Mouse (Mus musculus) embryonic facial prominence, embryonic 14.5 days (tissue): ENCODE data around the gene Synrg. TPM values are rescaled to one million over a fixed set of nuclear protein-coding genes. Genes with fewer than 3 reads are reported as not detected.

ENCODE experiments used
- ATAC-seq: fragments of 200-750 bp; cut with Nextera tagmentation; 2 replicates; pipeline ENCODE4 v1.8.0; 2017; ENCODE audit warnings: low read depth, moderate number of reproducible peaks, moderate TSS enrichment
- DNase-seq: peaks from one replicate; pipeline ENCODE4 v3.0.0-alpha.2; 2015; ENCODE audit warnings: low spot score
- H3K27ac ChIP-seq: fragments of 300-500 bp; sonication (generic); replicated peaks from 2 replicates; pipeline ENCODE4 v1.5.1; 2014; ENCODE audit warnings: low read depth, mild to moderate bottlenecking, low read length, moderate library complexity
- H3K27me3 ChIP-seq: fragments of 300-500 bp; sonication (generic); replicated peaks from 2 replicates; pipeline ENCODE4 v1.6.1; 2014; ENCODE audit warnings: low read length; ENCODE audit not compliant: control insufficient read depth, insufficient read depth
- H3K36me3 ChIP-seq: fragments of 300-500 bp; sonication (generic); 2 replicates; pipeline ENCODE4 v1.6.1; 2014; ENCODE audit warnings: low read length, mixed read lengths; ENCODE audit not compliant: control insufficient read depth, insufficient read depth
- H3K4me1 ChIP-seq: fragments of 300-500 bp; sonication (generic); 2 replicates; pipeline ENCODE4 v1.6.1; 2014; ENCODE audit warnings: antibody characterized with exemption, low read length; ENCODE audit not compliant: control insufficient read depth, insufficient read depth
- H3K4me2 ChIP-seq: fragments of 300-500 bp; sonication (generic); 2 replicates; pipeline ENCODE4 v1.6.1; 2014; ENCODE audit warnings: low read depth, mild to moderate bottlenecking, low read length, moderate library complexity, mixed read lengths
- H3K4me3 ChIP-seq: fragments of 300-500 bp; sonication (generic); 2 replicates; pipeline ENCODE4 v1.5.1; 2014; ENCODE audit warnings: low read depth, mild to moderate bottlenecking, low read length
- H3K9ac ChIP-seq: fragments of 300-500 bp; sonication (generic); 2 replicates; pipeline ENCODE4 v1.6.1; 2014; ENCODE audit warnings: low read depth, mild to moderate bottlenecking, low read length, moderate library complexity, mixed read lengths
- H3K9me3 ChIP-seq: fragments of 300-500 bp; sonication (generic); 2 replicates; pipeline ENCODE4 v1.6.1; 2016; ENCODE audit warnings: low read length; ENCODE audit not compliant: control insufficient read depth
- WGBS: fragments of 180-500 bp; shearing (Covaris S2); extraction: QIAGEN DNeasy Blood & Tissue Kit; methylation state at CpG from one replicate; pipeline ENCODE4 v1.1.7; 2014; 5-methylcytosine and 5-hydroxymethylcytosine counted together
- polyA plus RNA-seq: library from polyadenylated mRNA; unstranded; fragments of >200 nt; fragmentation: Nextera tagmentation; extraction: Ambion mirVana; gene quantifications from 2 replicates; pipeline ENCODE4 v1.2.1, GENCODE M21; 2014

Synrg gene
- polyA plus RNA-seq, 1 experiment from 2014 or later, result 10.1 TPM

DNA sequence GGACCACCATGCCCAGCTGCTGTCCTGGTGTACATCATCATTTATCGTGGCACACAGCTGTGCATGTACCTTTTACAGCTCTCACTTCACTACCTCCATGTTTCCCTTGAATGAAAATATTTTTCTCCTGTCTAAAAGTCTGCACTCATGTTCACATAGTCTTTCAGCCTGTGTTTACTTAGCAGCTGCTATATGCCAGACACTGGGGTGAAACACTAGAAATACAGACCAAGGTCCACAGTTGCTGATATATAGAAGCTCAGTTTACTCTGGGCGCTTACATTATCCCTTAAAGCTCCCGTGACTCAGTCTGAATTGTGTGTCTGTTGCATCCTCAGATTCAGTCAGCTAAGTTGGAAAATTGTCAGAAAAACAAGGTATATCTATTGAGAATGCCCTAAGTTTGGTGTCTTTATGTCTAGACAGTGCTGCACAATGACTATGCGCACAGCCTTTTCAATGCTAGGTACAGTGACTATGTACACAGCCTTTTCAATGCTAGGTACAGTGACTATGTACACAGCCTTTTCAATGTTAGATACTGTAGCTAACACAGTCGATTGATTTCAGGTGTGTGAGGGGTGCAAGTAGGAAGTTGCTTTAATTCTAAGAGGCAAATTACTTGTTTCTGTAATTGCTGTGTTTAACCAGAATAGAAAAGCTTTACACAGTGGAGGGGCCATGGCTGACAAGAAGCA lies 33.1 kb downstream of the Synrg start:
- Histone ChIP-seq H3K36me3 (peaks cover 71% of the 10 kb centered on the region), H3K4me3 (no peak overlapping the region), H3K4me1 (no peaks in the 10 kb centered on the region), H3K4me2 (no peak overlapping the region), H3K27ac (no peak overlapping the region), H3K9me3 (no peaks in the 10 kb centered on the region), H3K27me3 (no peaks in the 10 kb centered on the region), H3K9ac (no peak overlapping the region)
- 83% methylated on average over 5 of the region's 5 CpGs for WGBS
- DNase-seq (no peak), ATAC-seq (no peak)

DNA sequence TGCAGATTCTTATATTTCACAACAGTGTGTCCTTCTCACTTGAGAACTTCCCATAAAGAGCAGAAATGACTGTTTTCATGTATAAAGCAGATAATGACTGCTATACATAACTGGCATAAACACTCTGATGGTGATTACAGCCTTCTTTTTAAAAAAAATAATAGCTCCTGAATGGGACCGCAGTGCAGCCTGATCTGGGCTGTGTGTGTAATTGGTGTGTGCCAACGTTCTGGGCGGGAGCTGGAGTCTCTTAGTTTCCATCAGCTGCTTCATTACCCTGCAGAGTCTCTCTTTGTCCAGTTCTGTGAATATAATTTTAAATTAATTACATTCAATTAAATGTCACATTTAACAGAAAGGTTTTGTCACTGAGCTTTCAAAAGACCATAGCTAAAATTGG lies 34.8 kb downstream of the Synrg start:
- Histone ChIP-seq H3K27ac (no peak overlapping the region), H3K4me2 (no peak overlapping the region), H3K27me3 (no peaks in the 10 kb centered on the region), H3K4me3 (no peak overlapping the region), H3K36me3 (peaks cover 72% of the 10 kb centered on the region), H3K4me1 (no peaks in the 10 kb centered on the region), H3K9ac (no peak overlapping the region), H3K9me3 (no peaks in the 10 kb centered on the region)
- DNase-seq (no peak), ATAC-seq (no peak)
- WGBS, result 86% methylated on average over 3 of the region's 3 CpGs

DNA sequence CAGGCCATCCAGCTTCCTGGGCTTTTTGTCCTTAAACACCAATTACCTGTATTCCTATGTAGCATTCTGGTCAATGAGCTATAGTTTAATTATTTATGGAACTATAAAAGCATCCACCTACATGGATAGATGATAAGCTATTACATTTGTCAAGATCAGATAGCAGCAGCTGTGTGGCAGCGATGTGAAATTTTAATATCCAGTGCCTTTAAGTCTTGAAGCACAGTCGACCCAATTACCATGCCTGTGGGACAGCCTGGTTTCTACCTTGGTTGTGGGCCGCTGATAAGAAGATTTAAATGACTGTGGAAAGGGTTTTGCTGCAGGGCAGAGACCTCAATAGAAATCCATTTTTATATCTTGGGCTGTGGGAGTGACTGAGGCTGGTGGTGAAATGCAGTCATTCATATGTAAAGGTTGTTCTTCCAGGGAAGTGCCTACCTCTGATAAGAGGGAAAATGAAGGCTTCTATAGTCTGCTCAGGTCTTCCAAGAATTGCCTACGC lies 35.2 kb downstream of the Synrg start:
- peaks cover 71% of the 10 kb centered on the region for H3K36me3 ChIP-seq
- H3K9me3 ChIP-seq, result no peaks in the 10 kb centered on the region
- H3K4me2 ChIP-seq, result no peak overlapping the region
- H3K4me1 ChIP-seq, result no peaks in the 10 kb centered on the region
- DNase-seq (no peak), ATAC-seq (no peak)
- 92% methylated on average over 4 of the region's 4 CpGs for WGBS
- H3K27ac ChIP-seq, result no peak overlapping the region
- no peak overlapping the region for H3K4me3 ChIP-seq
- H3K27me3 ChIP-seq, result no peaks in the 10 kb centered on the region
- H3K9ac ChIP-seq, result no peak overlapping the region

DNA sequence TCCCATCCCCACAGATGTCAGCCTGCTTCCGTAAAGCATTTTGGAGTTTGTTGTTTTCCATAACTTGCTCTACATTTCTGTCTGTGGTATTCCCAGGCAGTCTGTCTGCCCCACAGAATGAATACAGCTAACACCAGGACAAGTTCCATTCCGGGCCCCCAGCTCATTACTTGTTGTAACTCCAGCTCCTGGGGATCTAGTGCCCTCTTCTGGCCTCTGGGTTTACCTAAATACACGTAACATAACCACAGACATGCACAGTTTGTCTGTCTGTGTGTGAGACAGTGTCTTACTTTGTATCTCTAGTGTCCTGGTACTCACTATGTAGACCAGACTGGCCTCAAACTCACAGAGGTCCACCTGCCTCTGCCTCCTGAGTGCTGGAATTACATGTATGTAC lies 37.0 kb downstream of the Synrg start:
- 81% methylated on average over 3 of the region's 3 CpGs for WGBS
- ATAC-seq (no peak), DNase-seq (no peak)

GRCm38 (mm10) chr11:84003986-84004385 lies 39.8 kb downstream of the Synrg start:
- no peaks in the 10 kb centered on the region for H3K9me3 ChIP-seq
- WGBS, result 84% methylated on average over 6 of the region's 6 CpGs
- H3K27me3 ChIP-seq, result no peaks in the 10 kb centered on the region
- H3K4me3 ChIP-seq, result no peak overlapping the region
- no peak overlapping the region for H3K27ac ChIP-seq
- ATAC-seq, result no peak
- DNase-seq, result no peak
- no peak overlapping the region for H3K4me2 ChIP-seq
- H3K36me3 ChIP-seq, result peaks cover 48% of the 10 kb centered on the region
- no peak overlapping the region for H3K9ac ChIP-seq
- no peaks in the 10 kb centered on the region for H3K4me1 ChIP-seq

More for the DNA sequence above, 37.0 kb downstream of the Synrg start:
- Histone ChIP-seq H3K36me3 (peaks cover 57% of the 10 kb centered on the region), H3K9me3 (no peaks in the 10 kb centered on the region), H3K27me3 (no peaks in the 10 kb centered on the region), H3K9ac (no peak overlapping the region), H3K4me2 (no peak overlapping the region), H3K4me3 (no peak overlapping the region), H3K27ac (no peak overlapping the region), H3K4me1 (no peaks in the 10 kb centered on the region)

GRCm38 (mm10) chr11:84009001-84009400 lies 44.8 kb downstream of the Synrg start:
- Histone ChIP-seq H3K36me3 (peaks cover 32% of the 10 kb centered on the region), H3K9me3 (no peaks in the 10 kb centered on the region), H3K4me2 (no peak overlapping the region), H3K4me3 (no peak overlapping the region), H3K4me1 (peaks cover 4% of the 10 kb centered on the region; the same call in 1 of the 2 replicates), H3K9ac (no peak overlapping the region), H3K27ac (no peak overlapping the region), H3K27me3 (no peaks in the 10 kb centered on the region)
- 80% methylated on average over 9 of the region's 9 CpGs for WGBS
- ATAC-seq (no peak), DNase-seq (no peak)

DNA sequence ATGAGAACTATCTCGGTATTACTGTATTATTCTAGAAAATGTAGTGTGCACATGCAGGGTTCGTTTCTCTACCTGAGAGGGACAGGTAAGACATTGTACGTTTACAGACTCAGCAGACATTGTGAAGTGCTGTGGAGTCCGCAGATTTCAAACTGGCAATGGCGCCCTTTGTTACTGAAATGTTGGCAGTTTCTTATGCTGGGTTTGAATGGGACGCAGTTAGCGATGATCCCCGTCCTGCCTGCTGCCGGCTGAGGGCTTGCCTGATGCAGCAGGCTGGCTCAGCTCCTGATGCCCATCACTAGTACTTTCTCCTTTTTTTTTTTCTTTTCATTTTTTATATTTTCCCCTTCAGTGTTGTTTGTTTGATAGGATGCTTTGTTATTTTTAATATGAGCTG lies 46.2 kb downstream of the Synrg start:
- H3K4me2 ChIP-seq, result no peak overlapping the region
- 75% methylated on average over 9 of the region's 9 CpGs for WGBS
- H3K4me1 ChIP-seq, result peaks cover 4% of the 10 kb centered on the region; the same call in 1 of the 2 replicates
- no peak overlapping the region for H3K4me3 ChIP-seq
- H3K36me3 ChIP-seq, result peaks cover 29% of the 10 kb centered on the region
- DNase-seq (no peak), ATAC-seq (no peak)
- no peaks in the 10 kb centered on the region for H3K9me3 ChIP-seq
- H3K9ac ChIP-seq, result no peak overlapping the region
- no peak overlapping the region for H3K27ac ChIP-seq
- no peaks in the 10 kb centered on the region for H3K27me3 ChIP-seq

DNA sequence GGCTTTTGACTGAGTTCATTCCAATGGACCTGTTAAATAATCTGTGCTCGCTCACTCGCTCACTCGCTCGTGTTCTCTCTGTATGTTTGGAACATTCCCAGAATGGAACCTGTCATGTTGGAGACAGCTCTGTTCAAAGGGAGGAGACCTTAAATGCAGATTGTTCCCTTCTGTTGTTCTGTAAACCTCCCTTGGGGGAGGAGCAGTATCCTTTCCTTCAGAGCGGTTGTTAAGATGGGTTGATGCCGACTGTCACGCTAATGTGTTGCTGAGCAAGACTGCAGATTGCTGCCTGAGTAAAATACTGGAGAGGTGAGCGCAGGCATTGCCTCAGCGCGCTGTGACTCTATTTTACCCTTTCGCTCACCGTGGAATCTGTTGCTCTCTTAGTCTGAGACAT lies 46.8 kb downstream of the Synrg start:
- H3K4me3 ChIP-seq, result no peak overlapping the region
- H3K4me1 ChIP-seq, result peaks cover 4% of the 10 kb centered on the region; the same call in 1 of the 2 replicates
- H3K27ac ChIP-seq, result no peak overlapping the region
- H3K9me3 ChIP-seq, result no peaks in the 10 kb centered on the region
- H3K9ac ChIP-seq, result no peak overlapping the region
- H3K36me3 ChIP-seq, result peaks cover 26% of the 10 kb centered on the region
- DNase-seq (no peak), ATAC-seq (no peak)
- WGBS, result 33% methylated on average over 12 of the region's 12 CpGs
- no peak overlapping the region for H3K4me2 ChIP-seq
- H3K27me3 ChIP-seq, result no peaks in the 10 kb centered on the region

GRCm38 (mm10) chr11:84011576-84011975 lies 47.3 kb downstream of the Synrg start:
- Histone ChIP-seq H3K4me2 (no peak overlapping the region), H3K4me1 (peaks cover 4% of the 10 kb centered on the region; the same call in 1 of the 2 replicates), H3K27me3 (no peaks in the 10 kb centered on the region), H3K9ac (no peak overlapping the region), H3K4me3 (no peak overlapping the region), H3K9me3 (no peaks in the 10 kb centered on the region), H3K36me3 (peaks cover 24% of the 10 kb centered on the region), H3K27ac (no peak overlapping the region)
- DNase-seq, result no peak
- WGBS, result 47% methylated on average over 2 of the region's 2 CpGs
- ATAC-seq, result no peak
